Mouse (Mus musculus): Measurements from ENCODE around the gene Spag7.

The Spag7 gene

DNA sequence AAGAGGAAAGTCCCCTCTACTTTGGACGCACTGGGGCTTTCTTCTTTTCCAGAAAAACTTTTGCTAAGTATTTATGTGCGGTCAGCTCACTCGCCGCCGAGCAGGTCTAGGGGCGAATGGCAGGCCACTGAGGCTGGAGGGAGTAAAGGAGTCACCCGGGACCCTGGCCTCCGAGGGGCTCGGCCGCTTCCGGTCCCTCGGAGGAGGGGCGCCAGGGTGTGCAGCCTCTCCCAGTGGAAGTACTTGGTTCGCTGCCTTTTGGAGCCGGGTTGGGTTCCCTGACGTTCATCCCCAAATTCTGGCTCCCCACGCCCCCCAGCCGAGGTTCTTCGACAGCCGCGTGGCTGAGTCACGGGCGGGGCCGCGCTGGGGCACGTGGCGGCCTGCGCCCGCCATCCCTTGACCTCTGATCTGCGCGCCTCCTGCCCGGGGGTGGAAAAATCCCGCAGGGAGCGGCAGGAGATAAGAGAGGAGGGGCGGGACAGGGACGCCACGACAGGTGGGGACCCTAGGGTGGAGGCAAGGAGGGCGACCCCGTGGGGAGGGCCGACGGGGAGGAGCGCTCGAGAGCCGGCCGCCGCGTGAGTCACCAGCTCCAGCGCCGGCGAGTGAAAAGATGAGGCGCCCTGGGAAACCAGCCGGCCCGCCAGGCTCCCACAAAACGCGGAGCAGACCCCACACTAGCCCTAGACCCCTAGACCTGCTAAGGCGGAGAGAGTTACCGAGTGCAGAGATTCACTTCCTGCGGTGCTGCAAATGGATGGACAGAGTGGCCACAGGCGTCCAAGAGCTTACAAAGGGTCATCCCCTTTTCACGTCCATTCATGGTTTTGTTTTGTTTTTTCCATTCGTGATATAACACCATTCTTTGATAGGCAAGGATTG, 13.4 kb downstream of the Spag7 start:
- DNase-seq = peak; percentile 76 to 77

DNA sequence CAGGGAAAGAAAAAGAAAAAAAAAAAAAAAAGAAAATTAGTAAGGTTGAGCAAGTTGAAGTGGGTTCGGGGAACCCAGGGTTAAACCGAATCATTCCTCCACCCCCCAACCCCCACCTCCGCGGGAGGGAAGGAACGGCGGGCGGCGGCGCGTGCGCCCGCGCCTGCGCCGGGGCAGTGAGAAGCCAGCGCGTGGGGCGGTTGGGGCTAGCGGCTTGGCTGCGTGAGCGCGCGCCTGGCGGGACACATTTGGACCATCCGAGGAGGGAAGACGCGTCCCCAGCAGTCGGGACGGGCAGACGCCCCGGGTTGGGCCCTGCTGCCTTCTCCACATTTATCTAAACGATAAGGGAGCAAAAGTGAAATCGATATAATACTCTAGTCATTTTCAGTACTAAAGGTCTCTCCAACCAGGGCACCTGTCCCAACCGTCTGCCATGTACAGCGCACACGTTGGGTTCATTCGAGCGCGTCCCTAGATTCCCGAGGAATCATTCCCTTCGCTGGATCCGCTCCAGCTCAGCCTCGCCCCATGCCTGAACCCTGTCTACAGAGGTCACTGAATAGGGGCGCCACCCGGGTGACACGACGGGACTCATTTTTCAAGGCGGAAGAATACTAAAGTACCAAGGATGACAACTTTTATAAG, 14.2 kb downstream of the Spag7 start:
- peak; percentile 82 to 83 for DNase-seq

DNA sequence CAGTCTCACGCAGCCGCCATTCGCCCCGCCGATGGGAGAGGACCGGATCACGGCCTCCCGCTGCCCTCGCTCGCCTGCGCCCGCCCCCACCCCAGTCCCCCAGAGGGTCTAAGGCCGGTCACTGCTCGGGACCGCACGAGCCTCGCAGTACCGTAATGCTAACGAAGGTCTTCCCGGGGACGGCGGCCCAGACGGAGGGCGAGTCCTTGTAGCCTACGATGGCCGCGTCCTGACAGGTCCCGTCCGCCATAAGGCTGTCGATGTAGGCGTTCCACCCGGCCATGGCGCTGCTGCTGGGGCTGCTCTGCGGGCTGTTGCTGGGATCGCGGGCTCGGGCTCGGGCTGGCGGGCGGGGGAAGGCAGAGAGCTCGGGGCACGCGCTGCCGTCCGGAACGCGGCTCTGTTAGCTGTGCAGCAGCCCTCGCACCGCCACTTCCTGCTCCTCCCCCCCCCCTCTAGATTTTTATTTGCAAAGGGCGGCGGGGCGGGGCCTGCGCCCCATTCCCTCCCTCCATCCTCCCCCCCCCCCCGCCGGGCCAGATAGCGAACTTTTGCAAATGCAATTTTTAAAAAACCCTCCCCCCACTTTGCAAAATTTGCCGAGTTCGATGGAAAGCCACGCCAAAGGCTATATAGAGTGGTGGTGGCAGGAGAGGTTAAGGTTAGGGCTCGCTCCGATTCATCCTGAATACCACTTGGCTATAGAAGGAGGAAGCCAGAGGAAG, 14.9 kb downstream of the Spag7 start, which contains the start of gene Pfn1:
Gene Pfn1 (minus strand): TSS at position 447 of the 725 bp plus-strand sequence.
- DNase-seq = peak; percentile 83 to 89

DNA sequence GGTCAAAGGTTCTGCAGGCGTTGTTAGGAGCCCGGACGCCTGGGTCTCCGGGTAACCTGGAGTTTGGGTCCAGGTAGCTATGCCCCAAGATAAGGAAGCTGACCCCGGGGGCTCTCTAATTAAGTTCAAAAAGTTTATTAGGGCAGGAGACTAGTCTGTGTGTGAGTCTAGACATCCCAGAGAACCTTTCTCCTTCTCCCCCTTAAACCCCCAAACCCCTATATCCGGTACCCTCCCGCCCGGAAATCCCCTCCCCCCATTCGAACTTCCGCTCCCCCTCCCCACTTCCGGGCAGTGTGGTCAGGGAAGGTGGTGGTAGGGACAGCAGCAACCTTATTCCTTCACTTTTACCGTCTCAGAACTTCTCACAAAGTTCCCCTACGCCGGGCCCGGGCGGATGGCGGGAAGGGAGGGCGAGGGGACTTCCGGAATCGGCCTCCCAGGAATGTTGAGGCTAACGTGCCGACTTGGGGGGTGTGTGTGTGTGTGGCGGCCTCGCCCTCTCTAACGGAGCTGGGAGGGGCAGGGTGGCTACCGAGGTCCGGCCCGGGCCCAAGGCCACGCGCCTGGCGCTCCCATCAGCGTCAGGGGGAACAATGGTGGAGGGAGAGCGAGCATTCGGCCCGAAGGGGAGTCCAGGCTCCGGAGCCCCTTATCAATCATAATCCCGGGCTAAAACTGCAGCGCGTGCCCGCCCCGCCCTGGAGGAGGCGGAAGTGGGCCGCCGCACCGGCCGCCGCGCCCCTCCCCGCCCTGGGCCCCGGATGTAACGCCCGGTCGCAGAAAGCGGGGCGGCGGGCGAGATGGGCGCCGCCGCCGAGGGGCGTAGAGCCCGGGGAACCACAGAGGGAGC, 15.6 kb downstream of the Spag7 start:
- DNase-seq = peak; percentile 82 to 87

DNA sequence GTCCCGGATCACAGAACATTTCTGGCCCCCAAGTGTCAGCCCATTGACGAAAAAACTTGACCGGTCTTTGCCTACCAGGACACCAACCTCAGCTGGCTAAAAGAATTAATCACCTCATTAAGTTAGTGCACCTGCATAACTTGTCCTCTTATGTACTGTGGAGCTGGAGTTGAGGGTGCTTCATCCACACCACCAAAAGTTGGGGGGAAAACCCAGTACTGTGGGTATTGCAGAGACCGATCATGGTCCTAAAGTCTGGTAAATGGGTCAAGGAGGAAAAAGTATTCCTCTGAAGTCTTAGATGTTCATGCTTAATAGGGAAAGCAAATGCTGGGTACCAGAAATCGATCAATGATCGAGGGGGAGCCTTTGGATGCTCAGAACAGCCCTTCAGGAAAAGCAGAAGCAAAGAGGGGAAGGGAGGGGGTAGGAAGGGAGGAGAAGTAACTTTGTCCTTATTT, 16.3 kb downstream of the Spag7 start:
- DNase-seq = peak in 1 of 2 experiments; percentile 27

DNA sequence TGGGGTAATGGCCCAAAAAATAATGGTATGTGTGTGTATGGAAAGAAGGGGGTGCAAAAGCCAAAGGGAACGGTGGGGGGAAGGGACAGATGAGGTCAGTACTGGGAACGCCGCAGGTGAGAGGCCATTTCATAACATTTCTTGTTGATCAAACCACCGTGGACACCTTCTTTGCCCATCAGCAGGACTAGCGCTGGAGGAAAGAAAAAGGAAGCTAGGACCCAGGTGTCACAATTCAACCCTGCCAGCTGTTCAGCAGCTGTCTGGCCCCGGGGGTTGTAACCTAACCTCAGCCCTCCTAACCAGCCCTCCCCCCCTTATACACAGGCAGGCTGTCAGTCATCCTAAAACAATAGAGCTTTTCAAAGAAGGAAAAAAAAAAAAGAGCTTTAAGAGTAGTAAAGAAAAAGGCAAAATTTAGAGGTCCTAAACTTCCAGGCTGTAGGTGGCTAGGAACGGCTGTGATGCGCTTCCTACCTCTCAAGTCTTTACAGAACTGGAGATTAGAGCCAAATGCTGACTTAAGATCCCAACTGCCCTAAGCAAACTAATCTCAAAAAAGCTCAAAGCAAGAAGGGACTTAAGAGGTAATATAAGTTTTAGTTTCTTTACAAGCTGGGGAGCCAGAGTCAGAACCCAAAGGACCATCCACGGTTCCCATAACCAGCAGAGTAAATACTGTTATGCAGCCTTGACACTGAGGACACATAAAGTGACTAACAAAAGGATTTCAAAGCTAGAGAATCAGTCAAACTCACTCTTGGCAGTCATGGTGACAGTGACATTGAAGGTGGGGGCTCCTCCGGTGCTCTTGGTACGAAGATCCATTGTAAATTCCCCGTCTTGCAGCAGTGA, 17.0 kb downstream of the Spag7 start:
- peak; percentile 54 to 75 for DNase-seq

DNA sequence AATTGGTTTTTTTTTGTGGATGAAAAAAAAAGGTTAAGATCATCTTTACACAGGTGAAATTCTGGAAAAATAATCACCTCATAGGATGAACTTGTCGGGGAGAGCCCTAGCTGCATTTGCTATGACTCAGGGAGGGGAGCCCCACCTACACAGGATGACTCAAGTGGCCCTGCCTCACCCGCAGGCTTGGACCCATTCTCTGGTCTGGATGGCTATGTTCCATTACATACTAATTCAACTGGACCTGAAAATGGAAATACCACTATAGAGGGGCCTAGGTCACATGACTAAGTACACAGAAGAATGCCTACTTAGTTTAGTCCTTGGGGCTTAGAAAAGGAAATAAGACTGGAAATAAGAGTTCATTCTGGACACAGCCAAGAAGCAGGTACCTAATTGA, 17.8 kb downstream of the Spag7 start:
- peak in 1 of 2 experiments; percentile 35 for DNase-seq

DNA sequence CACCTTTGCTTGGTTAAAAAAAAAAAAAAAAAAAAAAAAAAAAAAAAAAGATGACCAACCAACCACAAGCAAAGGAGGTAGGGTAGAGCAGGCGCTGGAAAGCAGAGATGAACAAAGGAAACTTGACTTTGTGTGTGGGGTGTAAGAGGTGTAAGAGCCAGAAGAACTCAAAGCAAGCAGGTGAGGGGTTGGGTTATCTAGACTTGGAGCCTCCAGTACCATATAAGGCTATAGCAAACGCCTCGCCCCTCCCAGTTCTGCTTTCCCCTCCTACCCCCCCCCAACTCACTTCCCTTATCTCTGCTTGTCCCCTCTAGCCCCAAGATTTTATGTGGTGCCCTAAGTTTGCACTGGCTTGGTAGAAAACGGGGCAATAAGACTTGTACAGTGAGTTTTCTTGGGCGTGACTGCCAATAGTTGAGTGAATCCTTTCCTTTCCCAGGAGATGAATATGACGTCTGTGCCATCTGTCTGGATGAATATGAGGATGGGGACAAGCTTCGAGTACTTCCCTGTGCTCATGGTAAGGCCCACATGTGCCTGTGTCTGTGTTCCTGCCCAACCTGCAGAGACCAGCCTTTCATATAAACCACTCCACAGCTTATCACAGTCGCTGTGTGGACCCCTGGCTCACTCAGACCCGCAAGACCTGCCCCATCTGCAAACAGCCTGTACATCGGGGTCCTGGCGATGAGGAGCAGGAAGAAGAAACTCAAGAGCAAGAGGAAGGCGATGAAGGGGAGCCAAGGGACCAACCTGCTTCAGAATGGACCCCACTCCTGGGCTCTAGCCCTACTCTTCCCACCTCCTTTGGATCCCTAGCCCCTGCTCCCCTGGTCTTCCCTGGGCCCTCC, 18.7 kb downstream of the Spag7 start:
- DNase-seq = peak; percentile 48 to 67

DNA sequence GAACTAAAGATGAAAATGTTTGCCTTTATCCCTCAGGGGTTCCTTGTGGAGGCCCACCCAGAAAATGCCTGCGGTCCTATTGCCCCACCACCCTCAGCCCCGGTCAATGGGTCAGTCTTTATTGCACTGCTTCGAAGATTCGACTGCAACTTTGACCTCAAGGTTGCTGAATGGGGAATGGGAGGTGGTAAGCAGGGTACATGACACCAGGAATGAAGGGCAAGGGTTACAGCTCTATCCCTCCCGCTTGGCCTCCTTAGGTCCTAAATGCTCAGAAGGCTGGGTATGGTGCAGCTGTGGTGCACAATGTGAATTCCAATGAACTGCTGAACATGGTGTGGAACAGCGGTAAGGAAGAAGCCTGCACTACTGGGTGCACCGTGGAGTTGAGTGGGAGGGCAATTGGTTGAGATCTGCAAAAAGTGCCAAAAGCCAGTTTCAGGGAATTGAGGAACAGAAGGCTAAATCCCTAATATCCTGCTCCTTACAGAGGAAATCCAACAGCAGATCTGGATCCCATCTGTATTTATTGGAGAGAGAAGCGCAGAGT, 20.0 kb downstream of the Spag7 start:
- no peak for DNase-seq

DNA sequence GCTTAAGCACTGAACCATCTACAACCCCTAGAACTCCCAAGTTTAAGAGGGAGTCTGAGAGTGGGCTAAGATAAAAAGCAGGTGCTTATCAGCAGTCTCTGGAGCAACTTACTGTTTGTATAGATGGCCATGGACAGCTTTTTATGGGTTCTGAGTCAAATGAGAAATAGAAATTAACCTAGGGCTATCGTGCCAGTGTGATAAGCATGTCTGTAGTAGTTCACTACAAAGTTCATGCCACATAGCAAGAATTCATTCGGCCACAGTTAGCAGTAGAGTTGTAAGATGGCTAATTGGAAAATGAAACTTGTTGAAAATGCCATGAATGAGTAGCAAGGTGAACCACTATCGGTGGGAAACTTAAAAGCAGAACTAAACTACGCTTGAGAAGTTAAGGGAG, 20.7 kb downstream of the Spag7 start:
- DNase-seq = no peak

DNA sequence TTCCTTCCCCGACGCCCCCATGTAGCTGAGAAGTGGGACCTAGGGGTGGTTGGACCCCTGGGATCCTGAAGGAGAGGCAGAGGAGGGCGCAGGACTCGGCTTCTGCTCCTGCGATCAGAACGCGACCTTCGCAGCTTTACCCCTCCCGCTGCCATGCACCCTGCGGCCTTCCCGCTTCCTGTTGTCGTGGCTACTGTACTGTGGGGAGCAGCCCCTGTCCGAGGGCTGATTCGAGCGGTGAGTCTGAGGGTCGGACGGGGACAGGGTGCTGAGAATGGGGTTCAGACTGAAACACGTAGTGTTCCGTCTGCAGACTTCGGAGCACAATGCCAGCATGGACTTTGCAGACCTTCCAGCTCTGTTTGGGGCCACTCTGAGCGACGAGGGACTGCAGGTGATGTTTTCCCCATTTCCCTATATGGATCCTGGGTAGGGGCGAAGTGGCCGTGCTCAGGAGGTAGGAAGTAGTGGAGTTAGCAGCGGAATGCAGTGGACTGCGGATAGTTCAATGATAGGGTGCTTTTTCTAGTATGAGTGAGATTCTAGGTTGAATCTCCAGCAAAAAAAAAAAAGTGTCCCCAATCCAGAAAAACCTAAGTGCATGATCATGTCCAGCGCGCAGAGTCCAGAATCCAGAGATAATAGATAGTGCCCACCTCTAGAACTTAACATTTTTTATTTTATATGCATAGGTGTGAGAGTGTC, 21.3 kb downstream of the Spag7 start:
- peak; percentile 66 to 77 for DNase-seq

DNA sequence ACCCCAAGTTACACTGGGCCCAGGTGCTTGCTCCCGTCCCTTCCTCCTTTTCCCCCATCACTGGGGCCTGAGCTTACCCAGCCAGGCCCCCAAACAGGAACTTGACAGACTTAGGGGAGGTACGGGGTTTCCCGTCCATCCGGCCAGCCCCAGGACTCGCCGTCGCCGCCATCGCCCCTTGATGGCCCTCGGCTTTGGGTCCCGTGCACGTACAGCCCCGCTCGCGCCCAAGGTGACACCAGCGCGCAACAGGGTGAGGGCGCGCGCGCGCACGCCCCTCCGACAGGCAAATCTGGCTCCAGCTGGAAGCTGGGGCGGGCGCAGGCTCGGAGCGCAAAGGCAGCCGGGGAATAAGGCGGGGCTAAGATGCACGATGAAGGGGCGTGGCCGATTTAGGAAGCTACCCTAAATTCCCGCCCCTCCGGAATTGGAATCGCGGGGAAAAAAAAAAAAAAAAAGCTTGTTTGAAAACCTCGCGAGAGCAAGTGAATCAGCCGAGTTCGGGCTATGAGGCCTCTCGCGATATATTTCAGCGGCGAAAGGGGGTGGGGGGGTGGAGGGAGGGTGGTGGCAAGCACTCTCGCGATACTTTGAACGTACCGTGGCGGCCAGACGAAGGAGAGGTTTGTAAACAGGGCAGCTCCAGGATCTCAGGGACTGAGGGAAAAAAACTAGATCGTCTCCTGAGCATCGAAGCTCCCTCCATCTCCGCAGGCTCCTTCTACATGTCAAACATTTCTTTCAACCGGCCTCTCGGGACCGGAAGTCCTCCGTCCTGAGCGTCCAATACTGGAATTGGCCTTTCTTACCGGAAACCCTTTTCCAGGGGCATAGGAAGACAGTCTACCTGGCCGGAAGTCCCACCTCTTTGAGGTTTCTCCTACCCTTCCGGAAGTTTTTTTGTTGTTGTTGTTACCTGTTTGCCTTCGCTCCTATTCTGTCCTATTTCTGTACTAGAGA, 22.2 kb downstream of the Spag7 start, which contains the start of the genes Rnf167 and Slc25a11:
Gene Rnf167 (plus strand): TSS at position 545 of the 960 bp plus-strand sequence.
Gene Slc25a11 (minus strand): TSS at position 789 of the 960 bp plus-strand sequence.
- peak; percentile 96 to 98 for DNase-seq

DNA sequence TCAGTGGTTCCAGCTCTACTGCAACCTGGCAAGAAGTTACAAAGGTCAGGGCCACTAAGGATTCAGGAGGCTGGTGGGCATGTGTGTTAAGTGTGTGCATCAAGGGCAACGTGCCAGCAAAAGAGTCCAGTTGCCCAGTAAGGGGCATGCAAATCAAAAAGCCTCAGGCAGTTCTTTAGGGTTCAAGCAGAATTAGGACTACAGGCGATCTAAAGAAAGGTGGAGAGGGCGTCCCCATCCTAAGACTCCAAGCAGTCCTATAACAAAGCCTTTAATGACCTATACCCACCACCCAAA, 23.0 kb downstream of the Spag7 start:
- no peak for DNase-seq

DNA sequence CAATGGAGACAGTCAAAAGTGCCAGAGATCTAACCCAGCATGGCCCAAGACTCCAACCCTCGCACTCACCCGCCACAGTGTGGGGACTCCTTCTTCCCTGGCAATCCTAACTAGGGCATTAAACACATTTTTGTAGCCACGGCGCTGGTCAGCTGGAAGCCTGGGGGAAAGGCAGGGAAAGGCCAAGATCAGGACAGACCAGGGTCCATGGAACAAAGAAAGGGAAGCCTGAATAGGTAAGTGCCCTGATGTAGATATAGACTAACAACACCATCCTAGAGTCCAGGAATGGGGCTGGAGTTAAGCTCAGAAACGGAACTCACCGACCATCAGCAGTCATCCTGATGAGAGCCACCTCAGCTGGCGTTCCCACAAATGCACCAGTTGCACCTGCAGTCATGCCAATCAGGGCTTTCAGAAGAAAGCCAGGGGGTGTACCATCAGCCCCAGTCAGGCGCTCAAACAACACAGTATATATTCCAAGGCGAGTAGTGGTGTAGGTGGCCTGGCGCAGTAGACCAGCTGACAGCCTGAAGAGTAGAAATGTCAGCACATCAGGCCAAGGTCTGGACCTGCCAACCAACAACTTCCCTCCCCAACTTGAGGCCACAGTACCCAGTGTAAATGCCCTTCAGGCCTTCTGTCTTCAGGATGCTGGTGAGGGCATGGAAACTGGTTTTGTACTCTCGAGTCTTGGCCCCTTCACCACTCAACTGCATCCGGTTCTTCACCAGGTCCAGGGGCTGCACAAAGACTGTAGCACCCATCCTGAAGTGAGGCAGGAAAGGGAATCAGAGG, 23.6 kb downstream of the Spag7 start:
- no peak for DNase-seq

DNA sequence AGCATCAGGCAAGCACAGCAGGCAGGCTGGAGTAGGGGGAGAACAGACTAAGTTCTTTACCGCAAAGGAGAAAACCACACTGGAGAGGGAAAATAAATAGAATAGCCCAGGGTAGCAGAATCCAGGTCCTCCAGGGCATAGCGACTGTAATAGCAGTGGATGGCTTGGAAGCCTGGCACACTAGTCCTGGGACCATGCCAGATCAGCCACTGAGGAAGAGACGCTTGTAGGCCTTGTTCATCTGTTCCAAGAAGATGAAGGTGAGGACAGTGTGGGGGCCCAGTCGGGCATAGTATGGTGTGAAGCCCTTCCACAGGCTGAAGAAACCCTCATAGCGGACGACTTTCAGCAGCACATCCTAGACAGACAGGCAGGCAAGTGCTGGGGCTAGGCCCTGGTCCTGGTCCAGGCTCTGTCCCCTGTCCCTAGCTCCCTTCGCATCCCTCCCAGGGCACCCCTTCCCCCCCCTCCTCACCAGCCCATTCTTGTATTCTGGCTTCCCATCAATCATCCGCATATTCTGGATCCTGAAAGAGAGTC, 24.6 kb downstream of the Spag7 start:
- no peak for DNase-seq

DNA sequence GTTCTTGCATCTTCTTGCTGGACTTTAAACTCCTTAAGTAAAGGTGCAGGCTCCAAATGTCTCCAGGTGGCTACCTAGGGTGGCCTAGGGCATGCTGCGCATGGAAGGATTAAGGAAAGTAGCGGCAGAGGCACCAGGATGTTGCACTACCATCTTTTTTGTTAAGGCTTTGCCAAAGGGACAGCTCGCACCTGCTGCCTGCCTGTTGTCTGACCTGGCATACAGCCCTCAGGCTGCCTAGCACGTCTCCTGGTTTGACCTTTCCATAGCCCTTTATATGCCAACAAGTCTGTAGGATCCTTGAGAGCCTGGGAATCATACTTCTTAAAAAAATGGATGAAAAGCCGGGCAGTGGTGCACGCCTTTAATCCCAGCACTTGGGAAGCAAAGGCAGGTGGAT, 26.2 kb downstream of the Spag7 start:
- no peak for DNase-seq

DNA sequence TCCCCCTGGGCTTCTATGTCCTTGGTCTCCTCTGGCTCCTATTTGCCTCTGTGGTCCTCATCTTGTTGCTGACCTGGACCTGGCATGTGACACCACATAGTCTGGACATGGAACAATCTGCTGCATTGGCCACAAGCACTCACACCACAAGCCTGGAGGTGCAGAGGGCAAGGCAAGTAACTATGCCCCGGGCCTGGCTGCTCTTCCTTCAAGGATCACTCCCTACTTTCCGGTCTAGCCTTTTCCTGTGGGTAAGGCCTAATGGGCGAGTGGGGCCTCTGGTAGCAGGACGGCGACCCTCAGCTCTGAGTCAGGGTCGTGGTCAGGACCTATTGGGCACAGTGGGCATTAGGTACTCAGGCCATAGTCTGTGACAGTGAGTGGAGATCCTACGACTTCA, 28.0 kb downstream of the Spag7 start:
- DNase-seq = no peak
